Mouse (Mus musculus): ENCODE results near the gene Phf1. TPM values are rescaled to one million over a fixed set of nuclear protein-coding genes. Genes with fewer than 3 reads are reported as not detected.

Gene Phf1
- polyA plus RNA-seq, 1 experiment from 2014 or later = 4.7 TPM

DNA sequence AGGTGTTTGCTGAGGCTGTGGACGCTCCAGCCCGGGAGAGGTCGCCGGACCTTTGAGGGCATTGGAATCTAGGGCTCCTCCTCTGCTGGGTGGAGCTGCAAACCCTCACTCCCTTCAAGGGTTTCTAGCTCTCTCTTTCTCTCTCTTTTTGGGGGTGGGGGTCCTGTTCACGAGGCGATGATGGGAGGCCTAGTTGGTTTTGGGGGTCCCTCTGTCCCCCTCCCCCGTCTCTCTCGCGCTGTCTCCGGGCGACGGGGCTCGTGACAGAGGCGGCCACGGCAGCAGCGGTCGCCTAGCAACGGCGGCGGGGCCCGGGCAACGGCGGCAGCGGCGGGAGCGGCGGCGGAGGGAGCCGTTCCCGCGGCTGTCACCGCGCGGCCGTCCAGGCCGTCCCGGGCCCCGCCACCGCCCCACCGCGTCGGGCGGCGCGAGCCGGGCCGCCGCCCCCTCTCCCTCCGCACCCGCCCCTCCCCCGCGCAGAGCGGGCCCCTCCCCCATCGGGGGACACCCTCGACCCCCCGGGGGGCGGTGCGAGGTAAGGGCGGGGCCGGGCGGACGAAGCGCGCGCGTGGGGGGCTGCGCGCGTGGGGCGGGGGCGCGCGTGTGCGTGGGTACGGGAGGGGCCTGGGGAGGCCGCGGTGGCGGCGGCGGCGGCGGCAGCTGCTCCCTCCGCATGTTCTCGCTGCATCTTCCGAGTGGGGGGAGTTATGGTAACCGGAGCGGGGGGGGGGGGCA is 15.6 kb downstream of the Phf1 start:
- DNase-seq (ENCODE audit: low spot score) = peak; percentile 68
- Histone ChIP-seq H3K27ac (replicated peaks) (peak overlapping the region; percentile 88), H3K4me1 (peaks cover 86% of the 10 kb centered on the region), H3K4me3 (peak overlapping the region; percentile 77), H3K36me3 (replicated peaks) (peaks cover 15% of the 10 kb centered on the region), H3K9me3 (no peaks in the 10 kb centered on the region), H3K27me3 (replicated peaks; ENCODE audit: low read depth, poor library complexity, severe bottlenecking) (peaks cover 41% of the 10 kb centered on the region)
- under 1% methylated on average over 75 of the region's 87 CpGs for WGBS

DNA sequence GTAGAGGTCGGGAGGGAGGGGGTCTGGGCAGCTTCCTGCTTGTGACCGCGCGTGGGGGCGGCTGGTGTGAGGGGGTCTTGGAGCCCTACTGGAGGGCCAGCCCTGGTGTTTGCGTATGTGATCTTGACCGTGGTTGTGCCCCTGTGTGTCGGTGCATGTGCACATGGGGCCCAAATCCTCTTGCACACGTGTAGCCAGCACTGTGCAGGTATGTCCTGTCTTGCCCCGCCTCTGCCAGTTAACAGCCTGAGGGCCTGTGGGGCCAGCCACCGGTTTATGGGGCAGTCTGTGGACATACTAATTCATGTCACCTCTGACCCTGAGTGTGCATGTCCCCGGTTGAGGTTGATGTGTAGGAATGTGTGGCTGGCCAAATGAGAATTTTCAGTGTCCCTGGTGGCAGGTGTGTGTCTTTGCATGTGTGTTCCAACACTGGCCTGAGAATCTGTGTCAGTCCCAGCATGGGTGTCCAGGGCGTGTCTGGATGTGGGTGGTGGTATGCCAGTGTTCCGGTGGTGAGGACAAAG is 16.3 kb downstream of the Phf1 start:
- peak; percentile 56 for DNase-seq (ENCODE audit: low spot score)
- Histone ChIP-seq H3K27ac (replicated peaks) (peak overlapping the region; percentile 88), H3K4me1 (peaks cover 93% of the 10 kb centered on the region), H3K4me3 (peak overlapping the region; percentile 77), H3K27me3 (replicated peaks; ENCODE audit: low read depth, poor library complexity, severe bottlenecking) (peaks cover 45% of the 10 kb centered on the region), H3K36me3 (replicated peaks) (peaks cover 16% of the 10 kb centered on the region), H3K9me3 (no peaks in the 10 kb centered on the region)
- WGBS = 9% methylated on average over 13 of the region's 14 CpGs

DNA sequence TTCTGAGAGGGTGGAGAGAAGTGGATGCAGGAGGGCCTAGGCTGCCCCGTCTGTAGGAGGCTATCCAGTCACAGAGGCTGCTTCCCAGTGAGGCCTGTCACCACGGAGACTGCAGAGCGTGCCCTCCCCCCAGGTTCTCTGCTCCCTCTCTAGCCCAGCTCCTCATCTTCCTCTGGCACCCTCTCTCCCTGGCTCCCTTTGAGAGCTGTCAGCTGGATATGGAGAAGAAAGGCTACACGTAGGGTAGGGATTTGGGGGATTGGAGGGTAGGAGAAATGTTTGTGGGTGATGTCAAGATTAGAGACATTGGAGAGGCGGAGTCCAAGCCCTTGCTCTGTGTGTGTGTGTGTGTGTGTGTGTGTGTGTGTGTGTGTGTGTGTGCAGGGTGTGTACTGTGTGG is 17.0 kb downstream of the Phf1 start:
- peaks cover 14% of the 10 kb centered on the region for H3K36me3 ChIP-seq (replicated peaks)
- no peaks in the 10 kb centered on the region for H3K9me3 ChIP-seq
- peaks cover 39% of the 10 kb centered on the region for H3K27me3 ChIP-seq (replicated peaks; ENCODE audit: low read depth, poor library complexity, severe bottlenecking)
- H3K27ac ChIP-seq (replicated peaks) = peak overlapping the region; percentile 88
- H3K4me1 ChIP-seq = peaks cover 89% of the 10 kb centered on the region
- WGBS = 45% methylated on average over 5 of the region's 5 CpGs
- peak overlapping the region; percentile 77; the same call in 1 of the 2 replicates for H3K4me3 ChIP-seq
- DNase-seq (ENCODE audit: low spot score) = no peak

DNA sequence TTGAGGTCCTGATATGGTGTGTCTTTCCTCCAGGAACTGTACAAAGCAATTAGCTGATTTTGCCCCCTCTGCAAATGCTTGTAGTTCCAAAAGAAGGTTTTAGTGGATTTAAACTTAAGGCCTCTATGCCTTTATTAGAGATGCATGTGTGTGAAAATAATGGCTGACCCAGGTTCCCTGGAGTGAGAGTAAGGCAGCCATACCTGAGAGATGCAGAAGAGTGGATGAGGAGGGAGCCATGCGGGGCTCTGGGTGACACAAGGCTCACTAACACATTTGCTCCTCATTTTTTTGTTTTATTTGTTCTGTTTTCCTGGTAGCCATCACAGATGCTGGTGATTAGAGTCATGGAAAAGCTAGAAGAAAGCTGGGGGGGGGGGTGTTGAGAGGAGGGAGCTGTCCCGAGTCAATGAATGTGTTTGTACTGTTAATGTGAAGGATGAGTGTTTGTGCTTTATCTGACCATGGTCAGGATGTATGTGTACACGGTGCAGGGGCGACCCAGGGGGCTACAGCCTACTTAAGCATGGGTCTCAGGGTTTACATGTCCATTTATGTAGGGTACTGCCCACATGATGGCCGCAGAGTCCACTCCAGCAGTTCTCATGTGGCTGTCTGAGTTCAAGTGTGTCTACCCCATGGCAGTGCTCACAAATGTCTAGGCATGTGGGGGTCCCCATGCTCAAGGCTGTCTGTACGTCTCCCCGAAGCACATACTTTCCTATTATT is 17.9 kb downstream of the Phf1 start:
- peaks cover 22% of the 10 kb centered on the region for H3K36me3 ChIP-seq (replicated peaks)
- H3K27me3 ChIP-seq (replicated peaks; ENCODE audit: low read depth, poor library complexity, severe bottlenecking) = peaks cover 33% of the 10 kb centered on the region
- H3K27ac ChIP-seq (replicated peaks) = peak overlapping the region; percentile 88
- H3K4me1 ChIP-seq = peaks cover 82% of the 10 kb centered on the region
- DNase-seq (ENCODE audit: low spot score) = no peak
- 36% methylated on average over 7 of the region's 7 CpGs for WGBS
- H3K9me3 ChIP-seq = no peaks in the 10 kb centered on the region
- peak overlapping the region; percentile 77 for H3K4me3 ChIP-seq

DNA sequence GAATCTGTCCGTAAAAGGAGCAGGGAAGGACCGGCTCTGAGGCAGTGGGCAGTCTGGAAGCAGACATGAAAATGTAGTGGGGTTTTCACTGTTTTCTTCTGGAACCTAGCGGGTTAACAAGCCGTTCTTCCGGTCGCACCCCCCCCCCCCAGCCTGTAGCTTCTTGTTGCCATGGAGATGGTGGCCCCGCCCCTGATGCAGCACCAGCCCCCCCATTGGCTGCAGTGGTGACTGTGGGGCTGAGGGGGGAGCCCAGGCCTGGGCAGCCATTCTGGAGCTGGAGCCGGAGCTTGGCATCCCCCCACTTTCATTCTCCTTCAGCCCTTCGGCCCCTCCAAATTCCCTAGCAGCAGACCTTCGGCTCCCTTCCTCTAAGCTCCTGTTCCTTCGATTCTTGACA is 18.6 kb downstream of the Phf1 start:
- Histone ChIP-seq H3K4me1 (peaks cover 75% of the 10 kb centered on the region), H3K27me3 (replicated peaks; ENCODE audit: low read depth, poor library complexity, severe bottlenecking) (peaks cover 28% of the 10 kb centered on the region), H3K9me3 (no peaks in the 10 kb centered on the region), H3K36me3 (replicated peaks) (peaks cover 29% of the 10 kb centered on the region), H3K27ac (replicated peaks) (peak overlapping the region; percentile 88), H3K4me3 (peak overlapping the region; percentile 77)
- WGBS = 0% methylated on average over 11 of the region's 11 CpGs
- peak; percentile 94 for DNase-seq (ENCODE audit: low spot score)

- Histone ChIP-seq H3K9me3 (no peaks in the 10 kb centered on the region), H3K4me3 (peak overlapping the region; percentile 77), H3K27me3 (replicated peaks; ENCODE audit: low read depth, poor library complexity, severe bottlenecking) (peaks cover 24% of the 10 kb centered on the region), H3K27ac (replicated peaks) (peak overlapping the region; percentile 88), H3K4me1 (peaks cover 67% of the 10 kb centered on the region), H3K36me3 (replicated peaks) (peaks cover 37% of the 10 kb centered on the region)
- DNase-seq (ENCODE audit: low spot score) = peak; percentile 51
- 1% methylated on average over 23 of the region's 23 CpGs for WGBS
These were observed 19.4 kb downstream of the Phf1 start for GRCm38 (mm10) chr17:26951952-26952877.

DNA sequence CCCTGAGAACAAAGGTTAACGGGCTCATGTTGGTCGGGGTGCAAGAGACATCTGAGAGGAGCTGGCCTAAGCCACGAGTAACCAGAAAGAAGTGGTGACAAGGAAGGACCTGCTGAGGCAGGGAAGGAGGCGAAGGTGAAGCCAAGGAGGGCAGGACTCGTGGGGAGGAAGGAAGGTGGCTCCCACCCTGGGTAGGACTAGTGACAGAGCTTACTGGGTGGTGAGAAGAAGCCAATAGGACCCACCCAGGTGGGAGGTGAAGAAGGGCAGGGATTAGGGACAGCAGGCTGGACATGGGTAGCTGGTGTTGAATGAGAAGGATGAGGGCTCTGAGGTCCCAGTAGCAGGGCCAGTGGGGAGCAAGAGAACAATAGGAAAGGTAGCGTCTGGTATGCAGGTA is 20.3 kb downstream of the Phf1 start:
- Histone ChIP-seq H3K9me3 (no peaks in the 10 kb centered on the region), H3K27me3 (replicated peaks; ENCODE audit: low read depth, poor library complexity, severe bottlenecking) (peaks cover 18% of the 10 kb centered on the region), H3K4me1 (peaks cover 59% of the 10 kb centered on the region), H3K4me3 (peak overlapping the region; percentile 77), H3K27ac (replicated peaks) (peak overlapping the region; percentile 88), H3K36me3 (replicated peaks) (peaks cover 47% of the 10 kb centered on the region)
- DNase-seq (ENCODE audit: low spot score) = no peak
- 22% methylated on average over 6 of the region's 6 CpGs for WGBS

DNA sequence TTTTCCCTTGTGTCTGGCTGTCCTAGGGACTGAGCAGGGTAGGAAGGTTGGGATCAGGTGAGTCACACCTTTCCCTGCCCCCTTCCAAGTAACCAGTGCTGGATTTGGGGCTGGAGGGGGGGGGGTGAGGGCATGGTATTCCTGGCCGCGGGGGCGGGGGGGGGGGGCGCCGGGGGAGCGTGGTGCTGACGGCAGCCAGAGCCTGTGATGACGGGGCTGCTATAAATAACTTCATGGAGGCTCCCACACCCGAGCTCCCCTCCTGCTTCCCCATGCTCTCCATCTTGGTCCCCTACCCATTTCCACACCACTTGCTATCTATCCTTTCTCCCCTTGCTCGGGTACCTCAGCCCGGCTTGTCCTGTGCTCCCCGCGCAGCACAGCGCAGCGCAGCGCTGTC is 20.9 kb downstream of the Phf1 start:
- Histone ChIP-seq H3K27ac (replicated peaks) (peak overlapping the region; percentile 88), H3K4me1 (peaks cover 54% of the 10 kb centered on the region), H3K4me3 (peak overlapping the region; percentile 77), H3K27me3 (replicated peaks; ENCODE audit: low read depth, poor library complexity, severe bottlenecking) (peaks cover 18% of the 10 kb centered on the region), H3K36me3 (replicated peaks) (peaks cover 52% of the 10 kb centered on the region), H3K9me3 (no peaks in the 10 kb centered on the region)
- DNase-seq (ENCODE audit: low spot score) = no peak
- 15% methylated on average over 15 of the region's 16 CpGs for WGBS

GRCm38 (mm10) chr17:26956309-26956708 is 23.5 kb downstream of the Phf1 start:
- 88% methylated on average over 5 of the region's 5 CpGs for WGBS
- Histone ChIP-seq H3K9me3 (no peaks in the 10 kb centered on the region), H3K4me3 (no peak overlapping the region), H3K36me3 (replicated peaks) (peaks cover 78% of the 10 kb centered on the region), H3K27ac (replicated peaks) (no peak overlapping the region), H3K27me3 (replicated peaks; ENCODE audit: low read depth, poor library complexity, severe bottlenecking) (peaks cover 18% of the 10 kb centered on the region), H3K4me1 (peaks cover 28% of the 10 kb centered on the region)
- no peak for DNase-seq (ENCODE audit: low spot score)

DNA sequence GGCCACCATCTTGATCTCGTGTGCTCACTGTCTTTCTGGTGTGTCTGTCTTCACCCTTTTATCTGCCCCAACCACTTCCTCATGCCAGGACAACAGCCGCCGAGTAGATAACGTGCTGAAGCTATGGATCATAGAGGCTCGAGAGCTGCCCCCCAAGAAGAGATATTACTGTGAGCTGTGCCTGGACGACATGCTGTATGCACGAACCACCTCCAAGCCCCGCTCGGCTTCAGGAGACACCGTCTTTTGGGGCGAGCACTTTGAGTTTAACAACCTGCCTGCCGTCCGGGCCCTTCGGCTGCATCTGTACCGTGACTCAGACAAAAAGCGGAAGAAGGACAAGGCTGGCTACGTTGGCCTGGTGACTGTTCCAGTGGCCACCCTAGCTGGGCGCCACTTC is 24.0 kb downstream of the Phf1 start:
- Histone ChIP-seq H3K36me3 (replicated peaks) (peaks cover 84% of the 10 kb centered on the region), H3K27ac (replicated peaks) (no peak overlapping the region), H3K4me1 (peaks cover 22% of the 10 kb centered on the region), H3K4me3 (0 out of 2 replicates have a peak overlapping the region, but pooled peaks have one; percentile 11), H3K27me3 (replicated peaks; ENCODE audit: low read depth, poor library complexity, severe bottlenecking) (peaks cover 18% of the 10 kb centered on the region), H3K9me3 (no peaks in the 10 kb centered on the region)
- WGBS = 94% methylated on average over 18 of the region's 18 CpGs
- DNase-seq (ENCODE audit: low spot score) = no peak

GRCm38 (mm10) chr17:26957872-26958271 is 25.0 kb downstream of the Phf1 start:
- Histone ChIP-seq H3K4me1 (peaks cover 12% of the 10 kb centered on the region), H3K27me3 (replicated peaks; ENCODE audit: low read depth, poor library complexity, severe bottlenecking) (peaks cover 10% of the 10 kb centered on the region), H3K27ac (replicated peaks) (no peak overlapping the region), H3K4me3 (no peak overlapping the region), H3K9me3 (no peaks in the 10 kb centered on the region), H3K36me3 (replicated peaks) (peaks cover 91% of the 10 kb centered on the region)
- no peak for DNase-seq (ENCODE audit: low spot score)
- 96% methylated on average over 5 of the region's 5 CpGs for WGBS

GRCm38 (mm10) chr17:26958880-26959279 is 26.0 kb downstream of the Phf1 start:
- Histone ChIP-seq H3K27me3 (replicated peaks; ENCODE audit: low read depth, poor library complexity, severe bottlenecking) (no peaks in the 10 kb centered on the region), H3K9me3 (no peaks in the 10 kb centered on the region), H3K4me1 (peaks cover 2% of the 10 kb centered on the region), H3K4me3 (no peak overlapping the region), H3K27ac (replicated peaks) (no peak overlapping the region), H3K36me3 (replicated peaks) (peaks cover 93% of the 10 kb centered on the region)
- no peak for DNase-seq (ENCODE audit: low spot score)
- WGBS = 53% methylated on average over 5 of the region's 5 CpGs

Measured in embryonic facial prominence, embryonic 10.5 days (tissue).